Mouse (Mus musculus) stomach, embryonic 15.5 days (tissue): ENCODE measurements around the gene Ybx1. TPM values are rescaled to one million over a fixed set of nuclear protein-coding genes. Genes with fewer than 3 reads are reported as not detected.
A peak's percentile ranks its signal among the peaks of the same experiment; 100 is the strongest.
"Not testable (repeated sequence)": the region's sequence is repeated elsewhere in the genome, so short reads cannot be mapped to it uniquely, and the experiment has no call there.

Source experiments
- ATAC-seq: fragments of 200-750 bp; cut with Nextera tagmentation; 2 replicates; pipeline ENCODE4 v1.8.0; 2017; ENCODE audit warnings: low read depth, moderate number of reproducible peaks, moderate TSS enrichment; ENCODE audit not compliant: insufficient read depth, low FRiP score
- H3K27ac ChIP-seq: fragments of 300-500 bp; sonication (generic); 2 replicates; pipeline ENCODE4 v1.5.1; 2015; ENCODE audit warnings: mild to moderate bottlenecking, inconsistent platforms
- H3K27me3 ChIP-seq: fragments of 300-500 bp; sonication (generic); replicated peaks from 2 replicates; pipeline ENCODE4 v1.6.1; 2015; ENCODE audit warnings: inconsistent platforms
- H3K36me3 ChIP-seq: fragments of 300-500 bp; sonication (generic); 2 replicates; pipeline ENCODE4 v1.6.1; 2015; ENCODE audit warnings: inconsistent platforms
- H3K4me1 ChIP-seq: fragments of 300-500 bp; sonication (generic); 2 replicates; pipeline ENCODE4 v1.6.1; 2015; ENCODE audit warnings: inconsistent platforms
- H3K4me2 ChIP-seq: fragments of 300-500 bp; sonication (generic); 2 replicates; pipeline ENCODE4 v1.6.1; 2015; ENCODE audit warnings: mild to moderate bottlenecking, inconsistent platforms
- H3K4me3 ChIP-seq: fragments of 300-500 bp; sonication (generic); replicated peaks from 2 replicates; pipeline ENCODE4 v1.5.1; 2015; ENCODE audit warnings: inconsistent platforms
- H3K9ac ChIP-seq: fragments of 300-500 bp; sonication (generic); 2 replicates; pipeline ENCODE4 v1.6.1; 2015; ENCODE audit warnings: inconsistent platforms
- H3K9me3 ChIP-seq: fragments of 300-500 bp; sonication (generic); 2 replicates; pipeline ENCODE4 v1.6.1; 2016; ENCODE audit warnings: inconsistent platforms
- WGBS: fragments of 180-500 bp; shearing (Covaris S2); methylation state at CpG from one replicate; pipeline ENCODE4 v1.1.7; 2015; 5-methylcytosine and 5-hydroxymethylcytosine counted together
- polyA plus RNA-seq: library from polyadenylated mRNA; unstranded; fragments of >200 nt; fragmentation: Nextera tagmentation; extraction: Ambion mirVana; gene quantifications from 2 replicates; pipeline ENCODE4 v1.2.1, GENCODE M21; 2015

Ybx1 gene
- polyA plus RNA-seq, 1 experiment from 2014 or later, result 615 TPM

DNA sequence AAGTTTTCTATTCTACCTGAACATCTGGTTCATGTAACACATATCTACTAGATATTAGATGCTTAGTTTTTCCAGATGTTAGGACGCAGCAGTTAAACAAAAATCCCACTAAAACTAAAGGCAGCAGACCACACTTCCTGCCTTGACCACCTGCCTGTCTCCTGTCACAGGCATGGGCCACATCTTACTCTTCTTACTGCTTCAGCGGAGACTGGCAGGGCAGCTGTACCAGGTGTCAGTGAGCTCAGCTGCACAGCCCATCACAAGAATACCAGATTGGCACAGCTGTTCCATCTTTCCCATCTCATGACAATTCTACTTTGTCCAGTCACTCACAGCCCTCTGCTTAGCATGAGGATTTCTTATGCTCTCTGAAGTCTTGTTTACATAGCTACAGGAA is 3.0 kb upstream of the Ybx1 start:
- Histone ChIP-seq H3K9ac (no peak overlapping the region), H3K4me2 (no peak overlapping the region), H3K27me3 (no peaks in the 10 kb centered on the region), H3K36me3 (no peaks in the 10 kb centered on the region), H3K4me3 (no peak overlapping the region), H3K4me1 (peaks cover 8% of the 10 kb centered on the region; the same call in 1 of the 2 replicates), H3K9me3 (no peaks in the 10 kb centered on the region), H3K27ac (no peak overlapping the region)
- 52% methylated on average over 2 of the region's 2 CpGs for WGBS
- ATAC-seq, result no peak

DNA sequence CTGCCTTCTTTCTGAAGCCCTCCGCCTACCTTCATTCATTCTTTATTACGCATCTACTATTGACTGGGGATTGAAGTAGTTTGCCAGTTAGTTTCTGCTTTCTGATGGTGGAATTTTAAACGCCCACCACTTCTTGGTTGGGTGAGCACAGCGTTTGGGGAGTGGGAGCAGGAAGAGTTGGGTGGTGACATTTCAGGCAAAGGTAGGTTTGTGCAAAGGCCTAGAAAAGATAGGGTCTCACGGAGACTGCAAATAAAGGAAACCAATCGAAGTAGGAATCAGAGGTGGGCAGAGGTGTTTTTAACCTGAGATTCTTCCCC is 690 bp upstream of the Ybx1 start:
- H3K27ac ChIP-seq, result peak overlapping the region; percentile 96
- peaks cover 8% of the 10 kb centered on the region; the same call in 1 of the 2 replicates for H3K4me1 ChIP-seq
- 9% methylated on average over 6 of the region's 6 CpGs for WGBS
- H3K27me3 ChIP-seq, result no peaks in the 10 kb centered on the region
- H3K4me2 ChIP-seq, result peak overlapping the region; percentile 50
- H3K36me3 ChIP-seq, result no peaks in the 10 kb centered on the region
- H3K9ac ChIP-seq, result peak overlapping the region; percentile 58; the same call in 1 of the 2 replicates
- no peak for ATAC-seq
- peak overlapping the region; percentile 82 for H3K4me3 ChIP-seq
- no peaks in the 10 kb centered on the region for H3K9me3 ChIP-seq

- Histone ChIP-seq H3K9me3 (no peaks in the 10 kb centered on the region), H3K9ac (peak overlapping the region; percentile 78), H3K4me2 (peak overlapping the region; percentile 66), H3K4me1 (peaks cover 8% of the 10 kb centered on the region; the same call in 1 of the 2 replicates), H3K27me3 (no peaks in the 10 kb centered on the region), H3K4me3 (peak overlapping the region; percentile 82), H3K27ac (peak overlapping the region; percentile 85), H3K36me3 (0 out of 2 replicates have a peak, but pooled peaks cover 3% of the 10 kb centered on the region)
- WGBS, result under 1% methylated on average over 77 of the region's 80 CpGs
- peak; percentile 3; the same call in 1 of the 2 replicates for ATAC-seq
Observed at GRCm38 (mm10) chr4:119293574-119294258, 688 bp downstream of the Ybx1 start.

DNA sequence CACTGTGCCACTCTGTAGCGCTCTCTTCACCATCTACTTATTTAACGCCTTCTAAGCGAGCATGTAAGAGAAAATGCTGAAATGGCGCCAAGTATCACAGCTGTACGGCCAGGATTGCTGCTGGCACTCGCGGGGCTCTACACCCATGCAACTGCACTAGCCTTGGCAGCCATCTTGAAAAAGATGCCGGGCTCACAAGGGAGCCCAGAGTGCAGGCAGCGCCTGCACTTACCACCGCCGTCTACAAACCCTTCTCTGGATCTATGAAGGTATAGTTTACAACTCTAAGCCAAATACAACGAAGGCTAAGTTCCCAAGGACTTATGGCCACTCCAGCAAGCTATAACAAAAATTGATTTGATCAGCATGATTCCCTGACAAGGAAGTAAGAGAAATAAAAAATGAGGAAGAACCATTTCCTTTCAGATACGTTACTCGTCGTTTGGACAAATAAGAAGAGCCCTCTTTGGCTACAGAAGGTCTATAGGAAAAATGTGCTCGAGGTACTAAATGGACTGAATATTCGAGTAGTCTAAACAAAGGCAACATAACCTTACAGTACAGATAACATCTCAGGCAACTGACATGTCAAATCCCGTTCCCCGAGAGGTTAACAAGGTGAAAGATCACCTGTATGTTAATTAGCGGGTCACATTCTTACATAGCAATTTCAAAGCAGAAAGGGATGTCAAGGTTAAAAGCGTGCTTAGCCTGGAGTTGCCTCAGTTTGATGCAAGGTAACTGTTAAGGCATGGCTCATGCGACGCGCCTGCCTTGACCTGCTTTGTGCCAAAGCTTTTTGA is 1.4 kb downstream of the Ybx1 start:
- peak overlapping the region; percentile 66 for H3K4me2 ChIP-seq
- H3K27me3 ChIP-seq, result no peaks in the 10 kb centered on the region
- peak overlapping the region; percentile 78; the same call in 1 of the 2 replicates for H3K9ac ChIP-seq
- H3K27ac ChIP-seq, result peak overlapping the region; percentile 85; the same call in 1 of the 2 replicates
- no peaks in the 10 kb centered on the region for H3K9me3 ChIP-seq
- peak overlapping the region; percentile 82 for H3K4me3 ChIP-seq
- ATAC-seq, result no peak
- WGBS, result 1% methylated on average over 24 of the region's 24 CpGs
- peaks cover 8% of the 10 kb centered on the region; the same call in 1 of the 2 replicates for H3K4me1 ChIP-seq
- 0 out of 2 replicates have a peak, but pooled peaks cover 4% of the 10 kb centered on the region for H3K36me3 ChIP-seq

- H3K27me3 ChIP-seq, result no peaks in the 10 kb centered on the region
- H3K36me3 ChIP-seq, result 0 out of 2 replicates have a peak, but pooled peaks cover 4% of the 10 kb centered on the region
- H3K4me2 ChIP-seq, result peak overlapping the region; percentile 66
- 71% methylated on average over 1 of the region's 1 CpGs for WGBS
- no peak overlapping the region for H3K9ac ChIP-seq
- H3K4me3 ChIP-seq, result peak overlapping the region; percentile 82
- peaks cover 8% of the 10 kb centered on the region; the same call in 1 of the 2 replicates for H3K4me1 ChIP-seq
- no peak overlapping the region for H3K27ac ChIP-seq
- no peak for ATAC-seq
- H3K9me3 ChIP-seq, result no peaks in the 10 kb centered on the region
Observed at GRCm38 (mm10) chr4:119291921-119292320, 2.5 kb downstream of the Ybx1 start.

DNA sequence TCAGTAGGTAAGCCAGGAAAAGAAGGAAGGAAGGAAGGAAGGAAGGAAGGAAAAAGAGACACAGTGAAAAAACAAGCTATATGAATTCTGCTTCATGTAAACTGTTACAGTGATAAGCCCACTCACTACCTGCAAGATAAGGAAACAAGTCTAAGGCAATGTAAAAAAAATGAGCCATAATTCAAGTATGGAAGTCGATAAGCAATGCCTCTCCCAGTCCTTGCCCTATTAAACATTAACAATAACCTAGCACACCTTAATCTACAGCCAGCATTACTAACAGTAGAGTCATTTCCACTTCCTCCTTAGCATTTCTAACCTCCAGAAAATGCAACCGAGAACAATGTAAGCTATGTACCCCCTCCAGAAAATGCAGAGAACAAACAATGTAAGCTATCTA is 9.1 kb downstream of the Ybx1 start:
- Histone ChIP-seq H3K4me1 (0 out of 2 replicates have a peak, but pooled peaks cover 6% of the 10 kb centered on the region), H3K27ac (peak overlapping the region; percentile 81; the same call in 1 of the 2 replicates), H3K9ac (no peak overlapping the region), H3K4me2 (no peak overlapping the region; the same call in 1 of the 2 replicates), H3K36me3 (peaks cover 34% of the 10 kb centered on the region), H3K9me3 (no peaks in the 10 kb centered on the region), H3K27me3 (no peaks in the 10 kb centered on the region), H3K4me3 (no peak overlapping the region)
- ATAC-seq, result peak; percentile 80
- whole genome bisulfite sequencing, result 48% methylated on average over 2 of the region's 2 CpGs

DNA sequence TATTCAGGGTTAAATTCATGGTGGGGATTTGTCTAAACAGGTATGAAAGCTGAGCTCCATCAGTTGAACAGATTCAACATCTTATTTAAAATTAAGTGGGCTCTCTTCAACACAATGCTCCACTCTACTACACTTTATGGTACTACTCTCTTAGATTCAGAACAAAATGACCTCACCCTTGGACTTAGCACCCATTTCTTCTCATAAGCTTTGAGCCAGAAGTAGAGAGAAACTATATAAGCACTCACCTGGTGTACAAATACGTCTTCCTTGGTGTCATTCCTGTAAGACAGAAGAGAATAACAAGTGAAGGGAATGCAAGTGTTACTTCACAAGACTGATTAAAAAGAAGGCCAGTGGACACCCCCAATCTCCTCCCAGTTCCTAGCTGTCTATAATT is 9.5 kb downstream of the Ybx1 start:
- H3K9ac ChIP-seq, result no peak overlapping the region
- H3K36me3 ChIP-seq, result peaks cover 36% of the 10 kb centered on the region
- no peak overlapping the region for H3K4me2 ChIP-seq
- H3K4me1 ChIP-seq, result 0 out of 2 replicates have a peak, but pooled peaks cover 6% of the 10 kb centered on the region
- no peaks in the 10 kb centered on the region for H3K9me3 ChIP-seq
- no peaks in the 10 kb centered on the region for H3K27me3 ChIP-seq
- 75% methylated on average over 1 of the region's 1 CpGs for WGBS
- no peak for ATAC-seq
- H3K27ac ChIP-seq, result peak overlapping the region; percentile 26; the same call in 1 of the 2 replicates
- no peak overlapping the region for H3K4me3 ChIP-seq

- not testable (repeated sequence) for H3K4me2 ChIP-seq, H3K27ac ChIP-seq, H3K4me3 ChIP-seq, H3K9ac ChIP-seq, ATAC-seq, H3K4me1 ChIP-seq, H3K9me3 ChIP-seq, H3K27me3 ChIP-seq
- 86% methylated on average over 15 of the region's 15 CpGs for WGBS
- peaks cover 61% of the 10 kb centered on the region for H3K36me3 ChIP-seq
Observed at GRCm38 (mm10) chr4:119278784-119279183, 15.6 kb downstream of the Ybx1 start.

- Histone ChIP-seq H3K4me1 (no peaks in the 10 kb centered on the region), H3K36me3 (peaks cover 57% of the 10 kb centered on the region), H3K27me3 (no peaks in the 10 kb centered on the region), H3K4me2 (no peak overlapping the region), H3K4me3 (no peak overlapping the region), H3K9me3 (no peaks in the 10 kb centered on the region), H3K9ac (no peak overlapping the region), H3K27ac (no peak overlapping the region)
- 81% methylated on average over 2 of the region's 2 CpGs for WGBS
- ATAC-seq, result no peak
Observed at GRCm38 (mm10) chr4:119275726-119276125, 18.7 kb downstream of the Ybx1 start.

DNA sequence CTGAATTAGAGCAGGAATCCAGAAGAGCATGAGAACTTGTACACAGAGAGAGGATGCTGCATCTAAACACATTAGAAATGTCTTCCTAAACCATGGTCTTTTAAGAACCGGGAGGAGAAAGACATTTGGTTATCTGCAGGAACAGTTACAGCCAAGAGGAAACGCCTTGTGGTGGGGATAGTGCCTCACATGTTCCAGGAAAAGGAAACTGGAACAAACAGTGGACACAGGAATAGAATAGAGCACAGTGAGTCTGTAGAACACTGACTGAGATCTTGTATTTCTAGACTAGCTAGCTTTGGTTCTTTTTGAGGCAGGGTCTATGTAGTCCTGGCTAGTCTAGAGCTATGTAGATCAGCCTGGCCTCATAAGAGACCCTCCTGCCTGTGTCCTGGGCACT is 19.2 kb downstream of the Ybx1 start:
- no peak for ATAC-seq
- Histone ChIP-seq H3K27me3 (no peaks in the 10 kb centered on the region), H3K4me2 (no peak overlapping the region), H3K9me3 (no peaks in the 10 kb centered on the region), H3K36me3 (peaks cover 56% of the 10 kb centered on the region), H3K4me1 (no peaks in the 10 kb centered on the region), H3K27ac (no peak overlapping the region), H3K4me3 (no peak overlapping the region), H3K9ac (no peak overlapping the region)
- 67% methylated on average over 2 of the region's 2 CpGs for WGBS

GRCm38 (mm10) chr4:119274627-119275026 is 19.8 kb downstream of the Ybx1 start:
- ATAC-seq, result no peak
- Histone ChIP-seq H3K4me1 (no peaks in the 10 kb centered on the region), H3K9ac (no peak overlapping the region), H3K36me3 (peaks cover 54% of the 10 kb centered on the region), H3K4me3 (no peak overlapping the region), H3K9me3 (no peaks in the 10 kb centered on the region), H3K27me3 (no peaks in the 10 kb centered on the region), H3K27ac (no peak overlapping the region), H3K4me2 (no peak overlapping the region)
- 76% methylated on average over 1 of the region's 1 CpGs for WGBS

- H3K4me1 ChIP-seq, result no peaks in the 10 kb centered on the region
- H3K27me3 ChIP-seq, result no peaks in the 10 kb centered on the region
- ATAC-seq, result no peak
- H3K36me3 ChIP-seq, result peaks cover 4% of the 10 kb centered on the region
- no peak overlapping the region for H3K4me2 ChIP-seq
- H3K27ac ChIP-seq, result no peak overlapping the region
- H3K9me3 ChIP-seq, result no peaks in the 10 kb centered on the region
- WGBS, result 67% methylated on average over 13 of the region's 13 CpGs
- no peak overlapping the region for H3K9ac ChIP-seq
- no peak overlapping the region for H3K4me3 ChIP-seq
Observed at GRCm38 (mm10) chr4:119266606-119267005, 27.8 kb downstream of the Ybx1 start.
